Mouse (Mus musculus): ENCODE data around the gene Zfp961. TPM values are rescaled to one million over a fixed set of nuclear protein-coding genes. Genes with fewer than 3 reads are reported as not detected.
"Not testable (repeated sequence)": the region's sequence is repeated elsewhere in the genome, so short reads cannot be mapped to it uniquely, and the experiment has no call there.

The Zfp961 gene
- polyA plus RNA-seq, 1 experiment from 2014 or later = 12.5 TPM

- no peaks in the 10 kb centered on the region for H3K27me3 ChIP-seq (ENCODE audit: control insufficient read depth, insufficient read depth, low read length)
- peaks cover 2% of the 10 kb centered on the region; the same call in 1 of the 2 replicates for H3K9me3 ChIP-seq (replicated peaks; ENCODE audit: control insufficient read depth, low read length)
- no peak for ATAC-seq (replicated peaks; ENCODE audit: extremely low read depth, insufficient read depth, low FRiP score)
- H3K4me1 ChIP-seq (ENCODE audit: control insufficient read depth, insufficient read depth, low read length) = peaks cover 8% of the 10 kb centered on the region
- H3K9ac ChIP-seq (ENCODE audit: low read length) = no peak overlapping the region
- no peak overlapping the region for H3K4me2 ChIP-seq (ENCODE audit: low read depth, low read length)
- no peak overlapping the region for H3K4me3 ChIP-seq (ENCODE audit: low read length)
- peaks cover 33% of the 10 kb centered on the region for H3K36me3 ChIP-seq (ENCODE audit: control insufficient read depth, insufficient read depth)
- WGBS = 92% methylated on average over 3 of the region's 3 CpGs
- H3K27ac ChIP-seq (ENCODE audit: low read length) = no peak overlapping the region
These were observed 24.3 kb upstream of the Zfp961 start for GRCm38 (mm10) chr8:71926551-71926950.

- Histone ChIP-seq H3K36me3 (ENCODE audit: control insufficient read depth, insufficient read depth) (peaks cover 36% of the 10 kb centered on the region), H3K27me3 (ENCODE audit: control insufficient read depth, insufficient read depth, low read length) (no peaks in the 10 kb centered on the region), H3K4me2 (ENCODE audit: low read depth, low read length) (no peak overlapping the region), H3K27ac (ENCODE audit: low read length) (no peak overlapping the region), H3K4me3 (ENCODE audit: low read length) (no peak overlapping the region), H3K9me3 (replicated peaks; ENCODE audit: control insufficient read depth, low read length) (peaks cover 3% of the 10 kb centered on the region; the same call in 1 of the 2 replicates), H3K4me1 (ENCODE audit: control insufficient read depth, insufficient read depth, low read length) (peaks cover 8% of the 10 kb centered on the region), H3K9ac (ENCODE audit: low read length) (no peak overlapping the region)
- ATAC-seq (replicated peaks; ENCODE audit: extremely low read depth, insufficient read depth, low FRiP score) = no peak
These were observed 23.1 kb upstream of the Zfp961 start for GRCm38 (mm10) chr8:71927779-71928178.

GRCm38 (mm10) chr8:71938037-71938436 lies 12.8 kb upstream of the Zfp961 start:
- 77% methylated on average over 2 of the region's 2 CpGs for WGBS
- not testable (repeated sequence) for H3K27ac ChIP-seq (ENCODE audit: low read length); H3K4me1 ChIP-seq (ENCODE audit: control insufficient read depth, insufficient read depth, low read length); H3K9ac ChIP-seq (ENCODE audit: low read length); ATAC-seq (replicated peaks; ENCODE audit: extremely low read depth, insufficient read depth, low FRiP score); H3K27me3 ChIP-seq (ENCODE audit: control insufficient read depth, insufficient read depth, low read length); H3K36me3 ChIP-seq (ENCODE audit: control insufficient read depth, insufficient read depth); H3K4me2 ChIP-seq (ENCODE audit: low read depth, low read length); H3K4me3 ChIP-seq (ENCODE audit: low read length); H3K9me3 ChIP-seq (replicated peaks; ENCODE audit: control insufficient read depth, low read length)

GRCm38 (mm10) chr8:71940293-71941208 lies 10.3 kb upstream of the Zfp961 start:
- no peaks in the 10 kb centered on the region for H3K4me1 ChIP-seq (ENCODE audit: control insufficient read depth, insufficient read depth, low read length)
- H3K27me3 ChIP-seq (ENCODE audit: control insufficient read depth, insufficient read depth, low read length) = no peaks in the 10 kb centered on the region
- no peak overlapping the region for H3K9ac ChIP-seq (ENCODE audit: low read length)
- ATAC-seq (replicated peaks; ENCODE audit: extremely low read depth, insufficient read depth, low FRiP score) = no peak
- H3K36me3 ChIP-seq (ENCODE audit: control insufficient read depth, insufficient read depth) = no peaks in the 10 kb centered on the region
- no peaks in the 10 kb centered on the region for H3K9me3 ChIP-seq (replicated peaks; ENCODE audit: control insufficient read depth, low read length)
- no peak overlapping the region for H3K27ac ChIP-seq (ENCODE audit: low read length)
- WGBS = 71% methylated on average over 2 of the region's 2 CpGs
- H3K4me3 ChIP-seq (ENCODE audit: low read length) = no peak overlapping the region
- H3K4me2 ChIP-seq (ENCODE audit: low read depth, low read length) = no peak overlapping the region

- H3K36me3 ChIP-seq (ENCODE audit: control insufficient read depth, insufficient read depth) = no peaks in the 10 kb centered on the region
- no peak overlapping the region for H3K4me3 ChIP-seq (ENCODE audit: low read length)
- H3K4me1 ChIP-seq (ENCODE audit: control insufficient read depth, insufficient read depth, low read length) = no peaks in the 10 kb centered on the region
- H3K27ac ChIP-seq (ENCODE audit: low read length) = no peak overlapping the region
- no peak overlapping the region for H3K4me2 ChIP-seq (ENCODE audit: low read depth, low read length)
- no peak overlapping the region for H3K9ac ChIP-seq (ENCODE audit: low read length)
- no peaks in the 10 kb centered on the region for H3K9me3 ChIP-seq (replicated peaks; ENCODE audit: control insufficient read depth, low read length)
- 77% methylated on average over 1 of the region's 1 CpGs for WGBS
- ATAC-seq (replicated peaks; ENCODE audit: extremely low read depth, insufficient read depth, low FRiP score) = no peak
- no peaks in the 10 kb centered on the region for H3K27me3 ChIP-seq (ENCODE audit: control insufficient read depth, insufficient read depth, low read length)
These were observed 9.1 kb upstream of the Zfp961 start for GRCm38 (mm10) chr8:71941776-71942175.

- Histone ChIP-seq H3K9ac (ENCODE audit: low read length) (no peak overlapping the region), H3K9me3 (replicated peaks; ENCODE audit: control insufficient read depth, low read length) (no peaks in the 10 kb centered on the region), H3K4me3 (ENCODE audit: low read length) (no peak overlapping the region), H3K36me3 (ENCODE audit: control insufficient read depth, insufficient read depth) (no peaks in the 10 kb centered on the region), H3K4me1 (ENCODE audit: control insufficient read depth, insufficient read depth, low read length) (peaks cover 14% of the 10 kb centered on the region), H3K27ac (ENCODE audit: low read length) (no peak overlapping the region), H3K27me3 (ENCODE audit: control insufficient read depth, insufficient read depth, low read length) (no peaks in the 10 kb centered on the region), H3K4me2 (ENCODE audit: low read depth, low read length) (no peak overlapping the region)
- ATAC-seq (replicated peaks; ENCODE audit: extremely low read depth, insufficient read depth, low FRiP score) = no peak
- WGBS = 85% methylated on average over 5 of the region's 5 CpGs
These were observed 2.2 kb upstream of the Zfp961 start for GRCm38 (mm10) chr8:71948624-71949023.

- Histone ChIP-seq H3K9ac (ENCODE audit: low read length) (peak overlapping the region; percentile 90), H3K4me1 (ENCODE audit: control insufficient read depth, insufficient read depth, low read length) (peaks cover 14% of the 10 kb centered on the region), H3K27me3 (ENCODE audit: control insufficient read depth, insufficient read depth, low read length) (no peaks in the 10 kb centered on the region), H3K9me3 (replicated peaks; ENCODE audit: control insufficient read depth, low read length) (no peaks in the 10 kb centered on the region), H3K4me3 (ENCODE audit: low read length) (peak overlapping the region; percentile 86), H3K4me2 (ENCODE audit: low read depth, low read length) (peak overlapping the region; percentile 70), H3K27ac (ENCODE audit: low read length) (peak overlapping the region; percentile 41), H3K36me3 (ENCODE audit: control insufficient read depth, insufficient read depth) (peaks cover 5% of the 10 kb centered on the region; the same call in 1 of the 2 replicates)
- ATAC-seq (replicated peaks; ENCODE audit: extremely low read depth, insufficient read depth, low FRiP score) = no peak
- 32% methylated on average over 14 of the region's 14 CpGs for WGBS
These were observed 761 bp downstream of the Zfp961 start for GRCm38 (mm10) chr8:71951436-71952161.

GRCm38 (mm10) chr8:71952489-71952888 lies 1.7 kb downstream of the Zfp961 start:
- Histone ChIP-seq H3K4me1 (ENCODE audit: control insufficient read depth, insufficient read depth, low read length) (peaks cover 14% of the 10 kb centered on the region), H3K4me2 (ENCODE audit: low read depth, low read length) (0 out of 2 replicates have a peak overlapping the region, but pooled peaks have one; percentile 70), H3K9ac (ENCODE audit: low read length) (no peak overlapping the region), H3K27ac (ENCODE audit: low read length) (no peak overlapping the region), H3K4me3 (ENCODE audit: low read length) (no peak overlapping the region), H3K27me3 (ENCODE audit: control insufficient read depth, insufficient read depth, low read length) (no peaks in the 10 kb centered on the region), H3K9me3 (replicated peaks; ENCODE audit: control insufficient read depth, low read length) (no peaks in the 10 kb centered on the region), H3K36me3 (ENCODE audit: control insufficient read depth, insufficient read depth) (peaks cover 5% of the 10 kb centered on the region; the same call in 1 of the 2 replicates)
- 81% methylated on average over 1 of the region's 1 CpGs for WGBS
- ATAC-seq (replicated peaks; ENCODE audit: extremely low read depth, insufficient read depth, low FRiP score) = no peak

Data from heart, embryonic 16.5 days (tissue).